Mouse (Mus musculus) limb, embryonic 15.5 days (tissue): ENCODE measurements around the gene Map3k4. TPM values are rescaled to one million over a fixed set of nuclear protein-coding genes. Genes with fewer than 3 reads are reported as not detected.

Source experiments
- polyA plus RNA-seq: library from polyadenylated mRNA; unstranded; fragments of >200 nt; fragmentation: Nextera tagmentation; extraction: Ambion mirVana; gene quantifications from 2 replicates; pipeline ENCODE4 v1.2.1, GENCODE M21; 2015

Gene Map3k4
- polyA plus RNA-seq, 1 experiment from 2014 or later = 38.8 TPM

Other genes with a start within 250 kb of the Map3k4 start
- 56.0 and 57.7 TPM in 2 replicates for gene Agpat4, start 200.1 kb downstream of the Map3k4 start, polyA plus RNA-seq
- 0.07 and 0.70 TPM in 2 replicates for gene Plg, start 59.8 kb upstream of the Map3k4 start, polyA plus RNA-seq
- 1.1 and 2.1 TPM in 2 replicates for gene Slc22a3, start 188.9 kb upstream of the Map3k4 start, polyA plus RNA-seq